Mouse (Mus musculus) forelimb bud, embryonic 11.5 days (tissue): Measurements from ENCODE around the gene Tctex1d4.

ENCODE experiments used
- DNase-seq: peaks from one replicate; pipeline ENCODE4 v3.0.0-alpha.2; 2012; ENCODE audit warnings: low read depth, low spot score

The Tctex1d4 gene

GRCm38 (mm10) chr4:117138295-117139216 lies 12.0 kb downstream of the Tctex1d4 start:
- no peak for DNase-seq

GRCm38 (mm10) chr4:117139217-117139612 lies 12.6 kb downstream of the Tctex1d4 start:
- DNase-seq = no peak

DNA sequence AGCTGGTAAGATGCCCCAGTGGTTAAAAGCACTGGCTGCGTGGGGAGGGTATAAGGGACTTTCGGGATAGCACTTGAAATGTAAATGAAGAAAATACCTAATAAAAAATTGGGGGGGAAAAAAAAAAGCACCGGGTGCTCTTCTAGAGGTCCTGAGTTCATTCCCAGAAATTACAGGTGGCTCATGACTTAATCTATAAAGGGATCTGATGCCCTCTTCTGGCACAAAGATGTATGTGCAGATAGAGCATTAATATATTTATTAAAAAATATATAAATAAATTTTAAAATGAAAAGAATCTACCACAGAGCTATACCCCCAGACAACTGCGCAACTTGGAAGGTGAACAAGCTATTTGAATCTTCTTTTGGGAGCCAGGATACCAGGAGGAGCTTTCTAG lies 14.0 kb downstream of the Tctex1d4 start:
- DNase-seq = no peak

- no peak for DNase-seq
Measured at GRCm38 (mm10) chr4:117143023-117143422, 16.4 kb downstream of the Tctex1d4 start.

GRCm38 (mm10) chr4:117145248-117145647 lies 18.7 kb downstream of the Tctex1d4 start:
- DNase-seq = no peak

- DNase-seq = peak; percentile 89
Measured at GRCm38 (mm10) chr4:117146176-117146575, 19.6 kb downstream of the Tctex1d4 start.

DNA sequence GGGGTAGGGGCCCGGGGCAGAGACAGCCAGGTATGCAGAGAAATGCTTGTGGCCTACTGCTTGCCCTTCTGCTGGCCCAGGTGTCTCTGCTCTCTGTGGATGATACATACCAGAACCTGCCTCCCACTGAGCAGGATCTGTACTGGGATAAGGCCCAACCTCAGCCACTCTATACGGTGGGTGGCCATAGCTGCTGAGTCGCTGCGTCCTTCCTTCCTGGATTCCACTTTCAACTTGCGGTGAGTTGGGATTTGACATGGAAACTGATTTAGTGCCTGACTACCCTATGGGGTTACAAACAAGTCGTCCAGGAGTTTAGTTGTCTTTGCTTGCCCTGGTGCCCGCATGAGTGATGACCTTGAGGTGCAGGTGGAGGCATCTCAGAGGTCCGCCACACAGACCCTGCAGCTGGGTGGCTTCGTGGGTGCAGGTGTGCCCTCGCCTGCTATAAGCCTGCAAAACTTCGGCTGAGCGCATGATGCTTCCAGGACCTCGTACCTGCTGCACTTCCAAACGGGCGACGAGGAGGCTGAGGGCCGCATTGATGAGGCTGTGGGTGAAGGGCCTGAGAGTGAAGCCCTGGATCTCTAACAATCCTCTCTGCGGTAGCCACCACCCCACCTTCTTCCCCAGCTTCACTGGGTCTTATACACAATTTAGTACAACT lies 21.6 kb downstream of the Tctex1d4 start:
- DNase-seq = no peak

DNA sequence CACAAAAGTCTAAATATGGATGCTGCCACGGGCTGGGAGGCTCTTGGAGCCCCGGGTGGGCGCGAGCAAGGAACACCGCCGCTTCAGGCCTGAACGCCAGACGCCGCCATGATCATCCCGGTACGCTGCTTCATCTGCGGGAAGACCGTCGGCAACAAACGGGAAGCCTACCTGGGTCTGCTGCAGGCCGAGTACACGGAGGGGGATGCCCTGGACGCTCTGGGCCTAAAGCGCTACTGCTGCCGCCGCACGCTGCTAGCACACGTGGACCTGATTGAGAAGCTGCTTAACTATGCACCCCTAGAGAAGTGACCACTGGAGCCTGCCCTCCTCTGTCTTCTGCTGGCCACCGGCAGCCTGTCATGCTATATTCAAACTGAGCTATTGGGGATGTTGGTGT lies 22.2 kb downstream of the Tctex1d4 start:
- no peak for DNase-seq

DNA sequence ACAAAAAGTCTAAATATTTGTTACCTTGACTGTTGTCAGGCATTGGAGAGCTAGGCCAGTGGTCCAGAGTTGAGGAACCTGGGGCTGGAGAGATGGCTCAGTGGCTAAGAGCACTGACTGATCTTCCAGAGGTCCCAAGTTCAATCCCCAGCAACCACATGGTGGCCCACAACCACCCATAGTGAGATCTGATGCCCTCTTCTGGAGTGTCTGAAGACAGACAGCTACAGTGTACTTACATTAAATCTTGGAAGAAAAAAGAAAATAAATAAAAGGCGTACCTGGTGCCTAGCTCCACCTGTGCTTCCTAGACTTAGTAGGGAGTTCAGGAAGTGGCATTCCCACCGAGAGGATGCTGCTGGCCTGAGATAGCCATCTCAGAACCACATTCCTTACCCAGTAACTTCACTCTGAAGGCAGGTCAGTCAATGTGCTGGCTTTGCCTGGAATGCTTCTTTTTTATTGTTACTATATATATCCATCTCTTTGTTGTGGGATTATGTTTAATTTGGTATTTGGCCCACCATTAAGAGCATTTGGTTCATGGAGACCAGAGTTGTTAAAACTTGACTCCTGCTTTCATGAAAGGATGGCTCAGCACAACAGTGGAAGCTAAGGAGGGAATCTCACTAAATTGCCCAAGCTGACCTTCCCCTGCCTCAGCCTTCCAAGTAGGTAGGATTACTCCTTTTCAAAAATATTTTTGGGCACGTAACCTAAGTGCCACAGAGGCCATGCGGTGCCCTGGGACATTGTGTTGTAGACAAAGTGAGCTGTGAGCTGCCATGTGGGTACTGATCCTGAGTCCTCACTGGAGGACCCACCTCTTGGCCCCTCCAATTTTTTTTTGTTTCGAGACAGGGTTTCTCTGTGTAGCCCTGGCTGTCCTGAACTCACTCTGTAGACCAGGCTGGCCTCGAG lies 23.0 kb downstream of the Tctex1d4 start:
- no peak for DNase-seq

- no peak for DNase-seq
Measured at GRCm38 (mm10) chr4:117150212-117150733, 23.7 kb downstream of the Tctex1d4 start.

DNA sequence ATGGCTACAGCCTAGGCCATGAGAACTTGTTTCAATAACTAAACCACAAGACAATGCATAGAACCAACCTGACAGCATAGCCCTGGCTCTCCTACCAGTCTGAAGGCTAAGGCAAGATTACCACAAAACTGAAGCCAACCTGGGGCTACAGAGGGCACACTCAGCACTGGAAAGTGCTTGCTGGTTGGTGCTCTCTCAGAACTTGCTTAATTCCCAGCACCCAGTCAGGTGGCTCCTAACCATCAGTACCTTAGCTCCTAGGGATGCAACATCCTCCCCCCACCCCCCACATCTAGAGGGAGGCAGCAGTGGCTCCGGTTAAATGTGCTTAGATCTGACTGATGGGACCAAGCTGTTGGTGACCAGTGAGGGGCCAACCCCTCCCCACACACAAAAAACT lies 24.8 kb downstream of the Tctex1d4 start:
- DNase-seq = no peak

DNA sequence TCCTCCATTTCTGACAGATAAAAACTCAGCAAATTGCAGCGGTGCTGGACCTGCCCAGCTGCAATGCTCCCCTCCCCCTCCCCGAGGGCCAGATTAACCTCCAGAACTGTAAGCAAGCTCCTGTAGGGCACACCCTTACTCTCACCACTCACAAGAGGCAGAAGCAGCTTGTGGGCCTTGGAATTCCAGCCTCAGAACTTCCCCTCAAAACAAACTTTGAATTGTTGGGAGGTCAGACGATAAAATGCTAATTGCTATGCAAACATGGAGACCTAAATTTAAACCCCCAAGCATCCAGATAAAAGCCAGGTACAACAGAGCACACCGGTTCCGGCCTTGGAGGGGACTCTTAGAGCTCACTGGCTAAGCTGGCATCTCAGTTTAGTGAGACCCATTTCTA lies 26.1 kb downstream of the Tctex1d4 start:
- DNase-seq = no peak

GRCm38 (mm10) chr4:117155020-117155791 lies 28.6 kb downstream of the Tctex1d4 start:
- no peak for DNase-seq

- peak; percentile 88 for DNase-seq
Measured at GRCm38 (mm10) chr4:117155792-117156355, 29.3 kb downstream of the Tctex1d4 start, which contains the start of gene Rps8. TSS of gene Rps8 (minus strand) at chr4:117156243.

DNA sequence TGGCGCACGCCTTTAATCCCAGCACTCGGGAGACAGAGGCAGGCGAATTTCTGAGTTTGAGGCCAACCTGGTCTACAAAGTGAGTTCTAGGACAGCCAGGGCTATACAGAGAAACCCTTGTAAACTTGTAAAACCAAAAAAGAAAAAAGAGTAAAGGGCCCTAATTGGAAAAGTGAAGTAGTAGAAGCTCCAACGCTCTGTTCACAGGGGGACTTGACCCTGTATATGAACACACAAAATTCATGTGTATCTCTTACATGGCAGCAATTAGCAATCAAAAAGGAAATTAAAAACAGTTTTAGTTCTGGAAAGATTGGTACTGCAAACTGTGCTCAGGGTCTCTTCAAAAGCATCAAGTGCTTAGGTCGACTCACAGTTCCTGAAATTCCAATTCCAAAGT lies 29.8 kb downstream of the Tctex1d4 start:
- no peak for DNase-seq

- DNase-seq = no peak
Measured at GRCm38 (mm10) chr4:117159666-117160065, 33.1 kb downstream of the Tctex1d4 start.

GRCm38 (mm10) chr4:117161183-117161582 lies 34.6 kb downstream of the Tctex1d4 start:
- no peak for DNase-seq

GRCm38 (mm10) chr4:117169936-117170335 lies 43.3 kb downstream of the Tctex1d4 start:
- DNase-seq = no peak
